Mouse (Mus musculus) neural tube, embryonic 13.5 days (tissue): ENCODE data around the gene Atr. TPM values are rescaled to one million over a fixed set of nuclear protein-coding genes. Genes with fewer than 3 reads are reported as not detected.

Experiments used
- polyA plus RNA-seq: library from polyadenylated mRNA; unstranded; fragments of >200 nt; fragmentation: Nextera tagmentation; extraction: Ambion mirVana; gene quantifications from 2 replicates; pipeline ENCODE4 v1.2.1, GENCODE M21; 2015

The Atr gene
- polyA plus RNA-seq, 1 experiment from 2014 or later = 13.2 TPM

Other genes starting within 250 kb of the Atr start
- gene Pcolce2, start 220.0 kb upstream of the Atr start, polyA plus RNA-seq = 3.1 and 4.9 TPM in 2 replicates
- 5.2 and 5.5 TPM in 2 replicates for gene Trpc1, start 107.2 kb upstream of the Atr start, polyA plus RNA-seq
- gene Pls1, start 12.3 kb upstream of the Atr start, polyA plus RNA-seq = 3.1 and 5.1 TPM in 2 replicates
- gene Xrn1, start 97.2 kb downstream of the Atr start, polyA plus RNA-seq = 12.4 and 20.1 TPM in 2 replicates